Mouse (Mus musculus) olfactory bulb, adult 2 months (tissue): ENCODE measurements at regions not wholly inside any gene's neighbourhood (a gene's known extent, or its start where the extent isn't known, plus 50 kb on each side); places are given as distances from the start of the nearest gene placed in this dataset.

ENCODE experiments used
- CTCF ChIP-seq: fragments of 200-500 bp; IDR thresholded peaks from 2 replicates; pipeline ENCODE4 v1.5.1; 2012; ENCODE audit warnings: low read depth, mild to moderate bottlenecking, low read length, moderate library complexity; ENCODE audit not compliant: insufficient read depth
- POLR2A ChIP-seq: fragments of 200-500 bp; IDR thresholded peaks from 2 replicates; pipeline ENCODE4 v1.6.1; 2012; ENCODE audit warnings: mild to moderate bottlenecking, low read depth, low read length, moderate library complexity; ENCODE audit not compliant: insufficient read depth

- TF ChIP-seq CTCF (no peak), POLR2A (no peak)
Observed at GRCm38 (mm10) chrX:70881326-70881725, 168.7 kb upstream of the Mamld1 start.
